Mouse (Mus musculus) kidney, adult 2 months (tissue): ENCODE measurements around the gene Herc2. TPM values are rescaled to one million over a fixed set of nuclear protein-coding genes. Genes with fewer than 3 reads are reported as not detected.

Source experiments
- DNase-seq: peaks from one replicate; pipeline ENCODE4 v3.0.0; 2021
- H3K27ac ChIP-seq: fragments of 200-500 bp; 2 replicates; pipeline ENCODE4 v1.5.1; 2012; ENCODE audit warnings: low read depth, low read length, control low read depth, inconsistent platforms; ENCODE audit not compliant: insufficient read depth
- H3K27me3 ChIP-seq: fragments of 200-500 bp; replicated peaks from 2 replicates; pipeline ENCODE4 v1.6.1; 2012; ENCODE audit warnings: mild to moderate bottlenecking, moderate library complexity, low read length, inconsistent platforms; ENCODE audit not compliant: control insufficient read depth, insufficient read depth
- H3K36me3 ChIP-seq: fragments of 200-500 bp; 2 replicates; pipeline ENCODE4 v1.6.1; 2012; ENCODE audit warnings: mild to moderate bottlenecking, moderate library complexity, low read length, inconsistent platforms; ENCODE audit not compliant: control insufficient read depth, insufficient read depth
- H3K4me1 ChIP-seq: fragments of 200-500 bp; 2 replicates; pipeline ENCODE4 v1.6.1; 2011; ENCODE audit warnings: low read length; ENCODE audit not compliant: control insufficient read depth, insufficient read depth
- H3K4me3 ChIP-seq: fragments of 200-500 bp; 2 replicates; pipeline ENCODE4 v1.5.1; 2011; ENCODE audit warnings: mild to moderate bottlenecking, low read depth, low read length, control low read depth; ENCODE audit not compliant: insufficient read depth
- CTCF ChIP-seq: fragments of 200-500 bp; conservative IDR thresholded peaks from 2 replicates; pipeline ENCODE4 v1.5.1; 2011; ENCODE audit warnings: low read depth, mild to moderate bottlenecking, control low read depth, low read length, moderate library complexity, mixed read lengths; ENCODE audit not compliant: insufficient read depth, insufficient read length
- POLR2A ChIP-seq: fragments of 200-500 bp; IDR thresholded peaks from one replicate; pipeline ENCODE4 v1.6.1; 2011; ENCODE audit warnings: low read depth, low read length, control low read depth
- WGBS: fragments of 180-500 bp; shearing (Covaris S2); methylation state at CpG from one replicate; pipeline ENCODE4 v1.1.7; 2018; 5-methylcytosine and 5-hydroxymethylcytosine counted together
- polyA plus RNA-seq: library from polyadenylated mRNA; depleted of rRNA; stranded (reverse); fragments of >200 nt; gene quantifications from 2 replicates; pipeline ENCODE4 v1.2.3, GENCODE M21; 2012

The Herc2 gene
- polyA plus RNA-seq, 1 experiment = 19.0 TPM

DNA sequence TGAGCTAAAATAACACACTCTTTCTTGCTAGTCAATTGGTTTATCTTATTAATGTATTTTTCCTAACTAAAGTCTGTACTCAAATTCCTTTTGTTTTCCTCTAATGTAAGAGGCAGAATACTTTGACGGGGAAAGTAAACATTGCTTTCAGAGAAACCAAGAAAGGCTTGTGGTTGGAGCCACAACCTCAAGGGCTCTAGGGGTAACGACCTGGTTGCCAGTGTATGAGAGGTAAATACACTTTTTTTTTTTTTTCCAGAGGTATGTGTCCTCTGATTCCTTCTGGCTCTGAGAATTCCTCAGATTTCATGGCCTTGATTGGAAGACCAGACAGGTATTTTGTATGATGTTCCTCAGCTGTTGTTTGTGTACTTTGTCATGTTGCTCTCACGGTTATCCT is 32.2 kb upstream of the Herc2 start:
- no peak for DNase-seq
- Histone ChIP-seq H3K36me3 (no peaks in the 10 kb centered on the region), H3K4me1 (no peaks in the 10 kb centered on the region), H3K4me3 (no peak overlapping the region), H3K27ac (no peak overlapping the region), H3K27me3 (no peaks in the 10 kb centered on the region)
- WGBS = 78% methylated on average over 3 of the region's 3 CpGs
- TF ChIP-seq POLR2A (no peak), CTCF (no peak)

DNA sequence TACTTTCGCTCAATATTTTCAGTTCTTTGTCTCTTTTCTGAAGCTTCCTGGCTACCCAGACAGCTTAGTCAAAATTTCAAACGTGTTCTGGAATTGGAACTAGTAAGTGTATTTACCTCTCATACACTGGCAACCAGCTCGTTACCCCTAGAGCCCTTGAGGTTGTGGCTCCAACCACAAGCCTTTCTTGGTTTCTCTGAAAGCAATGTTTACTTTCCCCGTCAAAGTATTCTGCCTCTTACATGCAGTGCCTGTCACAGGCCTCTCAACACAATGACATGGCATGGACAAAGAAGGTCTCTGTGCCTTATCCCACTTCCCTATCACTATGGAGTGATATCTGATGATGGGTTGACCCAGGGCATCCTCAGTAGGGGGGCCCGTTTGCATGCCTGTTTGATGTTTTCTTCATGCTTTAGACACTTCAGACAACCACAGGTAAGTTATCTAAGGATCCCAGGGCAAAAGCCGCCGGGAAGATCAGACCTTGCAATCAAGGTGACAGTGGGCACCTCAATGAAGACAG is 31.5 kb upstream of the Herc2 start:
- Histone ChIP-seq H3K27me3 (no peaks in the 10 kb centered on the region), H3K4me3 (peak overlapping the region; percentile 65; the same call in 1 of the 2 replicates), H3K4me1 (no peaks in the 10 kb centered on the region), H3K27ac (no peak overlapping the region), H3K36me3 (no peaks in the 10 kb centered on the region)
- whole genome bisulfite sequencing = 58% methylated on average over 7 of the region's 7 CpGs
- no peak for TF ChIP-seq POLR2A
- TF ChIP-seq CTCF = no peak
- no peak for DNase-seq

DNA sequence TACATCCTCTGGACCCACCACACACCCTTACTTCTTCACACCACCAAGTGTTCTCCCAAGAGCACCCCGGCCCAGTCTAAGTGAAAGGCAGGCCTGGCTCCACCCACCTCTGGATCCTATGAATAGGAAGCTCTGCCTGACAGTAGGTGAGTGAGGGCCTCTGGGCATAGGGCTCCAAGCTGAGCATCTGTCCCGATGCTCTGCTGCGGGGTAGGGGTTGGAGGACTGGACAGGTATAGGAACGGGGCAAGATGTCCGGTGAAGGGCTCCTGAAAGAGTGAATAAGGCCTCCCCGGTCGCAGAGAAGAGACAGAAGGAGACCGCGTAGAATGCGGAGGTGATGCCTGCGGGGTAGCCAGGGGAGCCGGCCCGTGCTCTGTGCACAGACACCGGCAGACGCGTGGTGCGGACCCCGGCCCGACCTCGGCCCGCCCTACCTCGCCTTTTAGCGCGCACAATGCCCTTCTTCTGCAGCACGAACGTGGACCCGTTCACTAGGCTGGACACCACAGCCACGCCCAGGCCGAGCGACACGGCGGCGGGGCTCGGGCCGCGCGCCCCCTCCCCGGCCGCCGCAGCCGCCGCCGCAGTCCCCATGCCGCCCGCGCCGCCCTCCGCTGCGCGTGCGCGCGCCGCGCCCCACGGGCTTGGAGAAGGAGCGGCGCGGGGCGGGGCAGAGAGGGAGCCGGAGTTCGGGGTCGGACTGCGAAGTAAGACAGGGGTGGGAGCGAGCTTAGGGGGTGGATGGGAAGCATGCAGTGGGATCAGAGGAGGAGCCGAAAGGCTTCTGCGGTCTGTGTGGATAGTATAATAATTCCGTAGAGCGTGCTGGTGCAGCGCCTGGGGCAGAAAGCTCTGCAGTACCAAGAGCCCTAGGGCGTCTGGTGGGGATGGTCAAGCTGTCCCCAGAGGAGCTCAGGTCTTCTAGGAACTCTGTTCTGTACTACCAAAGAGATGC is 30.7 kb upstream of the Herc2 start:
- Histone ChIP-seq H3K27ac (no peak overlapping the region), H3K36me3 (no peaks in the 10 kb centered on the region)

DNA sequence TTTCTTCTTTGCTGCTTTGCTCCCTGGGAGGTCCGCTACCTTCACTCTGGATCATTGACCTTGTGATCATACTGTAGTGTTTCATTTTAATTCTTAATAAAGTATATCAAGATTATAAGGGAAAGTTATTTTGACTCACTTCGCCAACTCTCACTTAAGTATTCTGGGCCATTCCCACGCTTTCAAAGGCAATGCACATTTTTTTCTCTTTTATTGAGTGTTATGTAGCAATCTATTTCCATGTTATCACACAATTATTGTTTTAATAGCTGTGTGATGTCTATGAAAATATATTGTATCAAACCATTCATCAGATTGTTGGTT is 30.1 kb upstream of the Herc2 start, which contains the start of gene Nipa1:
TSS of gene Nipa1 (minus strand) at position 25 of the 324 bp plus-strand sequence.
- Histone ChIP-seq H3K27ac (no peak within 1 kb of the TSS), H3K4me1 (no peaks in the 10 kb centered on the region), H3K4me3 (peak within 1 kb of the TSS; percentile 65), H3K27me3 (no peaks in the 10 kb centered on the region), H3K36me3 (no peaks in the 10 kb centered on the region)
- TF ChIP-seq CTCF (no peak), POLR2A (no peak)
- 36% methylated on average over 3 of the region's 3 CpGs for WGBS
- no peak for DNase-seq

More for the DNA sequence above, 30.7 kb upstream of the Herc2 start:
- H3K4me1 ChIP-seq = no peaks in the 10 kb centered on the region
- H3K4me3 ChIP-seq = peak overlapping the region; percentile 65
- peak; percentile 59 for DNase-seq
- WGBS = 1% methylated on average over 71 of the region's 71 CpGs
- TF ChIP-seq CTCF (no peak), POLR2A (no peak)
- H3K27me3 ChIP-seq = no peaks in the 10 kb centered on the region

DNA sequence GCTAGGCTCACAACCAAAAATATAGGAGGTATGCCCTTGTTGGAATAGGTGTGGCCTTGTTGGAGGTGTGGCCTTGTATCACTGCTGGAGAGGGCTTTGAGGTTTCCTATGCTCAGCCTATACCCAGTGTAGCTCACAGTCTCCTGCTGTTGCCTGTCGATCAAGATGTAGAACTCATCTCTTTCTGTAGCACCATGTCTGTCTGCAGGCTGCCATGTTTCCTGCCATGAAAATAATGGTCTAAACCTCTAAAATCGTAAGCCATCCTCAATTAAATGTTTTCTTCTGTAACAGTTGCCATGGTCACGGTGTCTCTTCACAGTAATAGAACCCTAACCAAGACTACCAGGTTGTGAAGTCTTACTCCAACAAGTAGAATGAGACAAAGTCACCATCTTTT is 26.4 kb upstream of the Herc2 start:
- Histone ChIP-seq H3K27me3 (no peaks in the 10 kb centered on the region), H3K27ac (no peak overlapping the region), H3K36me3 (no peaks in the 10 kb centered on the region), H3K4me3 (no peak overlapping the region), H3K4me1 (no peaks in the 10 kb centered on the region)
- WGBS = 91% methylated on average over 3 of the region's 3 CpGs
- DNase-seq = no peak
- TF ChIP-seq POLR2A (no peak), CTCF (no peak)

DNA sequence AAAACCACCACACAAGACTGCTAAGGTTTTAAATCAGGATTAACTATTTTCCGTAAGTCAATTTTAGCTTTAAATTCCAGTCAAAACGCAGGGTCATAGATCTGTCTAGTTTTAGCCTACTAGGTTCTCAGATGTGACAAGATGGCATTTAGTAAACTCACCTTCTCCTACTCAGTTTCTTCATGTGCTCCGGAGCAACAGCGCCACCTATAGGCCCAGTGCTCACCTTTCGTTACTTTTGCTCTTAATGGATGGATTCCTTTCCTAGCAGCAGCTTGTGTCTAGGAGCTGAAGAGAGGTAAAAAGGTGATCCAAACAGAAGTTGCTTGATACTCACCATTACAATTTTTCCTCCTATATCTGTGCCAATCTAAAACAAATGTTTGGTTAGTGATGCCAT is 7.6 kb upstream of the Herc2 start:
- Histone ChIP-seq H3K36me3 (no peaks in the 10 kb centered on the region), H3K27me3 (no peaks in the 10 kb centered on the region), H3K27ac (no peak overlapping the region), H3K4me1 (peaks cover 2% of the 10 kb centered on the region; the same call in 1 of the 2 replicates), H3K4me3 (no peak overlapping the region)
- peak; percentile 79 for DNase-seq
- peak; percentile 97 for TF ChIP-seq CTCF
- TF ChIP-seq POLR2A = no peak
- WGBS = 14% methylated on average over 5 of the region's 5 CpGs

DNA sequence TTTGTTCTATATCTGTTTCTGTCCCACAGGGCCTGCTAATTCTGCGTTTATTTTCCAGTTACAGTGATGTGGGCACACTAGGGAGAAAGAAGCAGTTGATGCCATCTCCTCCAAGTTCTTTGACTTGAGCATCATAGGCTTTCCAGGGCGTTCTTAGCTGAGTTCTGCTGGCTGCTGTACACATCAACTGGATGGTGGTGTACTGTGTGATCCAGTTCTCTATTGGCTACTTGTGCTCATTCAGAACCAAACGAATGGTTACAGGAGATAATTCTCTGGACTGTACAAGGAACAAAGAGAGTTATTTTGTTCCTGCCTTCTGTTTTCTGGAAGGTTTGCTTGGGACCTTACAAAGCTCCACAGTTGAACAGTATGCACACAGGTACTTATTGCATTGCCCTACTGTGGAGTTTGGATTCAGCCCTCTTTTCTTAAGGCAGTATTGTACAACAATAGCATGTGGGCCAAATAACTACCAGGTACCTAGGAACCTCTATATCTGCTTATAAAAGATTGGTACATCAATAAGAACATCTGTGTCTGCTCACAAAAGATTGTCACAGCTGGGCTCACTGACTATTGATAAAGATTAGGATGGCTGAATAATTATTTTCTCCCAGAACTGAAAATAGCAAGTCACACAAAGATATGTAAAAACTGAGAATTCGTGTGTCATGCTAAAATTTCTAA is 6.3 kb upstream of the Herc2 start:
- Histone ChIP-seq H3K4me1 (peaks cover 5% of the 10 kb centered on the region; the same call in 1 of the 2 replicates), H3K27me3 (no peaks in the 10 kb centered on the region), H3K36me3 (no peaks in the 10 kb centered on the region), H3K27ac (no peak overlapping the region), H3K4me3 (no peak overlapping the region)
- DNase-seq = no peak
- no peak for TF ChIP-seq CTCF
- no peak for TF ChIP-seq POLR2A
- WGBS = 64% methylated on average over 4 of the region's 4 CpGs
